Mouse (Mus musculus): Measurements from ENCODE around the gene Garem2.

Garem2 gene

GRCm38 (mm10) chr5:30153222-30153621 lies 48.3 kb downstream of the Garem2 start:
- 85% methylated on average over 2 of the region's 2 CpGs for whole genome bisulfite sequencing

- WGBS, result 13% methylated on average over 4 of the region's 4 CpGs
Observed at GRCm38 (mm10) chr5:30154013-30154412, 49.1 kb downstream of the Garem2 start.

- under 1% methylated on average over 53 of the region's 53 CpGs for WGBS
Observed at GRCm38 (mm10) chr5:30154474-30155394, 49.8 kb downstream of the Garem2 start, which contains the start of the genes Hadha and Hadhb. TSS of gene Hadha (minus strand) at chr5:30155162. TSS of gene Hadhb (plus strand) at chr5:30155248.

- WGBS, result under 1% methylated on average over 31 of the region's 31 CpGs
Observed at GRCm38 (mm10) chr5:30155395-30155792, 50.4 kb downstream of the Garem2 start.

GRCm38 (mm10) chr5:30155821-30156629 lies 51.1 kb downstream of the Garem2 start:
- 13% methylated on average over 13 of the region's 13 CpGs for WGBS

GRCm38 (mm10) chr5:30159601-30160000 lies 54.6 kb downstream of the Garem2 start:
- 50% methylated on average over 6 of the region's 6 CpGs for WGBS

- 91% methylated on average over 1 of the region's 1 CpGs for WGBS
Observed at GRCm38 (mm10) chr5:30161836-30162235, 56.9 kb downstream of the Garem2 start.

GRCm38 (mm10) chr5:30162339-30162738 lies 57.4 kb downstream of the Garem2 start:
- 86% methylated on average over 6 of the region's 6 CpGs for WGBS

GRCm38 (mm10) chr5:30165234-30165946 lies 60.4 kb downstream of the Garem2 start:
- 97% methylated on average over 5 of the region's 5 CpGs for WGBS

Data from cerebral cortex, adult 2 months (tissue).